Mouse (Mus musculus) brain, embryonic 14.5 days (tissue): ENCODE data around the gene H13.

ENCODE experiments used
- CTCF ChIP-seq: fragments of 200-500 bp; IDR thresholded peaks from 2 replicates; pipeline ENCODE4 v1.5.1; 2012; ENCODE audit warnings: inconsistent platforms, mild to moderate bottlenecking, moderate library complexity, borderline replicate concordance; ENCODE audit not compliant: insufficient read depth, insufficient read length; ENCODE audit errors: extremely low read depth
- POLR2A ChIP-seq: fragments of 200-500 bp; IDR thresholded peaks from 2 replicates; pipeline ENCODE4 v1.6.1; 2012; ENCODE audit warnings: mild to moderate bottlenecking, inconsistent platforms, borderline replicate concordance; ENCODE audit not compliant: poor library complexity, insufficient read depth, insufficient read length, severe bottlenecking; ENCODE audit errors: extremely low read depth

DNA sequence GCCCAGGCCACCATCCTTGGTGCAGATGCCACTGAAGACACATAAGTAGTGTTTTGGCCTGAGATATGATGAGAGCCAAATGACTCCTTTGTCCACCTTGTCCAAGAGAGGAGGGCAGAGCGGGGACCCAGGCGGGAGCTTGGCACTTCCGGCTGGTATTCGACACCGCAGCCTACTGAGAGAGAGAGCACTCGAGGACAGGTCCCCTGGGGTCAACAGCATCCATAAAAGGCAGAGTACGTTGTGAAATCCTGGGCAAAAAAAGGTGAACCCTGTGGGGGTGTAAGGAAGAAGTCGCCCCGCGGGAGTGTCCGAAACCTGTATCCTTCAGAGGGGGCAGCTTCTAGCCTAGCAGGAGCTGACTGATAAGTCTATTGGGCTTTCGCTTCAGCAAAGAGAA lies 2.9 kb downstream of the H13 start:
- TF ChIP-seq CTCF (no peak), POLR2A (no peak)
